Mouse (Mus musculus): Measurements from ENCODE around the gene Hjurp. TPM values are rescaled to one million over a fixed set of nuclear protein-coding genes. Genes with fewer than 3 reads are reported as not detected.

Gene Hjurp
- polyA plus RNA-seq, 1 experiment from 2014 or later, result 56.3 TPM

GRCm38 (mm10) chr1:88283376-88284227 lies 6.2 kb upstream of the Hjurp start:
- Histone ChIP-seq H3K4me2 (ENCODE audit: low read length) (no peak overlapping the region), H3K9me3 (replicated peaks; ENCODE audit: low read length) (0 out of 2 replicates have a peak, but pooled peaks cover 9% of the 10 kb centered on the region), H3K36me3 (ENCODE audit: insufficient read depth, low read length) (no peaks in the 10 kb centered on the region), H3K27ac (no peak overlapping the region), H3K9ac (ENCODE audit: low read depth, low read length) (no peak overlapping the region), H3K4me3 (replicated peaks; ENCODE audit: low read depth, low read length) (no peak overlapping the region), H3K27me3 (ENCODE audit: insufficient read depth, low read length) (no peaks in the 10 kb centered on the region), H3K4me1 (replicated peaks; ENCODE audit: insufficient read depth, low read length) (no peaks in the 10 kb centered on the region)
- DNase-seq (ENCODE audit: low spot score) (no peak), ATAC-seq (replicated peaks; ENCODE audit: low FRiP score, low read depth) (no peak)
- WGBS, result 81% methylated on average over 15 of the region's 15 CpGs
- no peak for TF ChIP-seq CTCF (IDR thresholded peaks at IDR 0.05; ENCODE audit: low read depth)

GRCm38 (mm10) chr1:88282301-88282700 lies 4.9 kb upstream of the Hjurp start:
- Histone ChIP-seq H3K9me3 (replicated peaks; ENCODE audit: low read length) (0 out of 2 replicates have a peak, but pooled peaks cover 2% of the 10 kb centered on the region), H3K4me1 (replicated peaks; ENCODE audit: insufficient read depth, low read length) (no peaks in the 10 kb centered on the region; the same call in 1 of the 2 replicates), H3K27ac (no peak overlapping the region), H3K9ac (ENCODE audit: low read depth, low read length) (no peak overlapping the region), H3K27me3 (ENCODE audit: insufficient read depth, low read length) (no peaks in the 10 kb centered on the region), H3K4me3 (replicated peaks; ENCODE audit: low read depth, low read length) (no peak overlapping the region), H3K4me2 (ENCODE audit: low read length) (no peak overlapping the region), H3K36me3 (ENCODE audit: insufficient read depth, low read length) (no peaks in the 10 kb centered on the region)
- DNase-seq (ENCODE audit: low spot score) (no peak), ATAC-seq (replicated peaks; ENCODE audit: low FRiP score, low read depth) (no peak)
- 59% methylated on average over 3 of the region's 3 CpGs for WGBS
- no peak for TF ChIP-seq CTCF (IDR thresholded peaks at IDR 0.05; ENCODE audit: low read depth)

GRCm38 (mm10) chr1:88280006-88280690 lies 2.7 kb upstream of the Hjurp start:
- H3K27me3 ChIP-seq (ENCODE audit: insufficient read depth, low read length), result no peaks in the 10 kb centered on the region
- H3K36me3 ChIP-seq (ENCODE audit: insufficient read depth, low read length), result no peaks in the 10 kb centered on the region
- H3K4me3 ChIP-seq (replicated peaks; ENCODE audit: low read depth, low read length), result no peak overlapping the region
- 71% methylated on average over 15 of the region's 15 CpGs for WGBS
- TF ChIP-seq CTCF (IDR thresholded peaks at IDR 0.05; ENCODE audit: low read depth), result no peak
- peaks cover 16% of the 10 kb centered on the region for H3K4me1 ChIP-seq (replicated peaks; ENCODE audit: insufficient read depth, low read length)
- H3K9ac ChIP-seq (ENCODE audit: low read depth, low read length), result no peak overlapping the region
- ATAC-seq (replicated peaks; ENCODE audit: low FRiP score, low read depth) (no peak), DNase-seq (ENCODE audit: low spot score) (no peak)
- H3K27ac ChIP-seq, result no peak overlapping the region
- H3K9me3 ChIP-seq (replicated peaks; ENCODE audit: low read length), result 0 out of 2 replicates have a peak, but pooled peaks cover 2% of the 10 kb centered on the region
- H3K4me2 ChIP-seq (ENCODE audit: low read length), result no peak overlapping the region

GRCm38 (mm10) chr1:88279111-88280005 lies 1.9 kb upstream of the Hjurp start:
- no peak overlapping the region for H3K4me2 ChIP-seq (ENCODE audit: low read length)
- DNase-seq (ENCODE audit: low spot score), result no peak
- H3K27ac ChIP-seq, result no peak overlapping the region
- ATAC-seq (replicated peaks; ENCODE audit: low FRiP score, low read depth), result no peak
- no peak for TF ChIP-seq CTCF (IDR thresholded peaks at IDR 0.05; ENCODE audit: low read depth)
- no peak overlapping the region for H3K9ac ChIP-seq (ENCODE audit: low read depth, low read length)
- H3K4me3 ChIP-seq (replicated peaks; ENCODE audit: low read depth, low read length), result no peak overlapping the region
- 64% methylated on average over 9 of the region's 9 CpGs for WGBS
- no peaks in the 10 kb centered on the region for H3K27me3 ChIP-seq (ENCODE audit: insufficient read depth, low read length)
- peaks cover 4% of the 10 kb centered on the region for H3K36me3 ChIP-seq (ENCODE audit: insufficient read depth, low read length)
- 0 out of 2 replicates have a peak, but pooled peaks cover 2% of the 10 kb centered on the region for H3K9me3 ChIP-seq (replicated peaks; ENCODE audit: low read length)
- peaks cover 16% of the 10 kb centered on the region for H3K4me1 ChIP-seq (replicated peaks; ENCODE audit: insufficient read depth, low read length)

- no peaks in the 10 kb centered on the region for H3K27me3 ChIP-seq (ENCODE audit: insufficient read depth, low read length)
- WGBS, result 66% methylated on average over 18 of the region's 18 CpGs
- peaks cover 16% of the 10 kb centered on the region for H3K4me1 ChIP-seq (replicated peaks; ENCODE audit: insufficient read depth, low read length)
- no peaks in the 10 kb centered on the region for H3K9me3 ChIP-seq (replicated peaks; ENCODE audit: low read length)
- H3K9ac ChIP-seq (ENCODE audit: low read depth, low read length), result peak overlapping the region; percentile 76
- H3K4me3 ChIP-seq (replicated peaks; ENCODE audit: low read depth, low read length), result peak overlapping the region; percentile 69
- DNase-seq (ENCODE audit: low spot score) (no peak), ATAC-seq (replicated peaks; ENCODE audit: low FRiP score, low read depth) (no peak)
- H3K27ac ChIP-seq, result peak overlapping the region; percentile 76; the same call in 1 of the 2 replicates
- H3K36me3 ChIP-seq (ENCODE audit: insufficient read depth, low read length), result peaks cover 17% of the 10 kb centered on the region
- peak overlapping the region; percentile 63 for H3K4me2 ChIP-seq (ENCODE audit: low read length)
- no peak for TF ChIP-seq CTCF (IDR thresholded peaks at IDR 0.05; ENCODE audit: low read depth)
Observed at GRCm38 (mm10) chr1:88277818-88278511, 532 bp upstream of the Hjurp start.
